Mouse (Mus musculus) neural tube, embryonic 12.5 days (tissue): Measurements from ENCODE around the gene Atad2b. TPM values are rescaled to one million over a fixed set of nuclear protein-coding genes. Genes with fewer than 3 reads are reported as not detected.
"Not testable (repeated sequence)": the region's sequence is repeated elsewhere in the genome, so short reads cannot be mapped to it uniquely, and the experiment has no call there.

ENCODE experiments used
- ATAC-seq: fragments of 200-750 bp; cut with Nextera tagmentation; 2 replicates; pipeline ENCODE4 v1.8.0; 2017; ENCODE audit warnings: low read depth, mild to moderate bottlenecking, moderate TSS enrichment, moderate library complexity; ENCODE audit not compliant: low FRiP score
- H3K27ac ChIP-seq: fragments of 300-500 bp; sonication (generic); 2 replicates; pipeline ENCODE4 v1.5.1; 2016
- H3K27me3 ChIP-seq: fragments of 300-500 bp; sonication (generic); replicated peaks from 2 replicates; pipeline ENCODE4 v1.6.1; 2016; ENCODE audit warnings: mild to moderate bottlenecking
- H3K36me3 ChIP-seq: fragments of 300-500 bp; sonication (generic); 2 replicates; pipeline ENCODE4 v1.6.1; 2016; ENCODE audit warnings: mild to moderate bottlenecking
- H3K4me1 ChIP-seq: fragments of 300-500 bp; sonication (generic); 2 replicates; pipeline ENCODE4 v1.6.1; 2016
- H3K4me2 ChIP-seq: fragments of 300-500 bp; sonication (generic); replicated peaks from 2 replicates; pipeline ENCODE4 v1.6.1; 2016; ENCODE audit warnings: mild to moderate bottlenecking
- H3K4me3 ChIP-seq: fragments of 300-500 bp; sonication (generic); 2 replicates; pipeline ENCODE4 v1.5.1; 2016
- H3K9ac ChIP-seq: fragments of 300-500 bp; sonication (generic); 2 replicates; pipeline ENCODE4 v1.6.1; 2016; ENCODE audit warnings: mild to moderate bottlenecking
- H3K9me3 ChIP-seq: fragments of 300-500 bp; sonication (generic); 2 replicates; pipeline ENCODE4 v1.6.1; 2016; ENCODE audit warnings: mild to moderate bottlenecking
- WGBS: fragments of 180-500 bp; shearing (Covaris S2); methylation state at CpG from one replicate; pipeline ENCODE4 v1.1.7; 2016; 5-methylcytosine and 5-hydroxymethylcytosine counted together
- polyA plus RNA-seq: library from polyadenylated mRNA; unstranded; fragments of >200 nt; fragmentation: Nextera tagmentation; extraction: Ambion mirVana; gene quantifications from 2 replicates; pipeline ENCODE4 v1.2.1, GENCODE M21; 2016

The Atad2b gene
- polyA plus RNA-seq, 1 experiment from 2014 or later = 23.6 TPM

GRCm38 (mm10) chr12:4917805-4918591 is 845 bp downstream of the Atad2b start:
- peak overlapping the region; percentile 97 for H3K27ac ChIP-seq
- no peaks in the 10 kb centered on the region for H3K9me3 ChIP-seq
- peak overlapping the region; percentile 70 for H3K4me2 ChIP-seq
- peak overlapping the region; percentile 99 for H3K9ac ChIP-seq
- H3K4me1 ChIP-seq = peaks cover 7% of the 10 kb centered on the region
- no peak; the same call in 1 of the 2 replicates for ATAC-seq
- no peaks in the 10 kb centered on the region for H3K27me3 ChIP-seq
- WGBS = under 1% methylated on average over 48 of the region's 48 CpGs
- peak overlapping the region; percentile 93 for H3K4me3 ChIP-seq
- no peaks in the 10 kb centered on the region for H3K36me3 ChIP-seq

GRCm38 (mm10) chr12:4928197-4928596 is 11.0 kb downstream of the Atad2b start:
- H3K36me3 ChIP-seq = no peaks in the 10 kb centered on the region
- no peaks in the 10 kb centered on the region for H3K27me3 ChIP-seq
- 98% methylated on average over 2 of the region's 2 CpGs for WGBS
- no peak overlapping the region for H3K27ac ChIP-seq
- no peak for ATAC-seq
- H3K4me1 ChIP-seq = no peaks in the 10 kb centered on the region
- H3K9ac ChIP-seq = no peak overlapping the region
- no peak overlapping the region for H3K4me2 ChIP-seq
- H3K9me3 ChIP-seq = no peaks in the 10 kb centered on the region
- H3K4me3 ChIP-seq = no peak overlapping the region

GRCm38 (mm10) chr12:4930820-4931548 is 13.8 kb downstream of the Atad2b start:
- no peaks in the 10 kb centered on the region for H3K36me3 ChIP-seq
- H3K4me1 ChIP-seq = no peaks in the 10 kb centered on the region
- H3K4me3 ChIP-seq = no peak overlapping the region
- ATAC-seq = no peak
- H3K4me2 ChIP-seq = no peak overlapping the region
- H3K9me3 ChIP-seq = no peaks in the 10 kb centered on the region
- 96% methylated on average over 3 of the region's 3 CpGs for WGBS
- no peak overlapping the region for H3K27ac ChIP-seq
- no peak overlapping the region for H3K9ac ChIP-seq
- no peaks in the 10 kb centered on the region for H3K27me3 ChIP-seq

GRCm38 (mm10) chr12:4952272-4952671 is 35.1 kb downstream of the Atad2b start:
- no peak overlapping the region for H3K9ac ChIP-seq
- H3K4me1 ChIP-seq = no peaks in the 10 kb centered on the region
- H3K36me3 ChIP-seq = peaks cover 58% of the 10 kb centered on the region
- H3K9me3 ChIP-seq = no peaks in the 10 kb centered on the region
- ATAC-seq = no peak
- no peak overlapping the region for H3K27ac ChIP-seq
- H3K4me2 ChIP-seq = no peak overlapping the region
- WGBS = 97% methylated on average over 1 of the region's 1 CpGs
- H3K4me3 ChIP-seq = no peak overlapping the region
- H3K27me3 ChIP-seq = no peaks in the 10 kb centered on the region

- Histone ChIP-seq H3K9me3 (no peaks in the 10 kb centered on the region), H3K27me3 (no peaks in the 10 kb centered on the region), H3K4me1 (no peaks in the 10 kb centered on the region), H3K9ac (no peak overlapping the region), H3K4me2 (no peak overlapping the region), H3K27ac (no peak overlapping the region), H3K4me3 (no peak overlapping the region), H3K36me3 (peaks cover 51% of the 10 kb centered on the region)
- WGBS = 89% methylated on average over 4 of the region's 4 CpGs
- ATAC-seq = no peak
These were observed 36.0 kb downstream of the Atad2b start for GRCm38 (mm10) chr12:4953156-4953555.

- Histone ChIP-seq H3K4me1 (no peaks in the 10 kb centered on the region), H3K4me2 (no peak overlapping the region), H3K4me3 (no peak overlapping the region), H3K27me3 (no peaks in the 10 kb centered on the region), H3K9ac (no peak overlapping the region), H3K36me3 (peaks cover 42% of the 10 kb centered on the region), H3K27ac (no peak overlapping the region), H3K9me3 (no peaks in the 10 kb centered on the region)
- no peak for ATAC-seq
- WGBS = 56% methylated on average over 1 of the region's 1 CpGs
These were observed 55.8 kb downstream of the Atad2b start for GRCm38 (mm10) chr12:4972939-4973338.

GRCm38 (mm10) chr12:4978324-4978723 is 61.2 kb downstream of the Atad2b start:
- ATAC-seq = no peak
- Histone ChIP-seq H3K4me1 (no peaks in the 10 kb centered on the region), H3K36me3 (peaks cover 45% of the 10 kb centered on the region), H3K4me3 (no peak overlapping the region), H3K4me2 (no peak overlapping the region), H3K27ac (no peak overlapping the region), H3K27me3 (no peaks in the 10 kb centered on the region), H3K9me3 (no peaks in the 10 kb centered on the region), H3K9ac (no peak overlapping the region)
- 91% methylated on average over 6 of the region's 6 CpGs for WGBS

GRCm38 (mm10) chr12:4996981-4997380 is 79.8 kb downstream of the Atad2b start:
- Histone ChIP-seq H3K36me3 (no peaks in the 10 kb centered on the region), H3K4me3 (no peak overlapping the region), H3K9me3 (no peaks in the 10 kb centered on the region), H3K27ac (no peak overlapping the region), H3K4me2 (no peak overlapping the region), H3K9ac (no peak overlapping the region), H3K27me3 (no peaks in the 10 kb centered on the region), H3K4me1 (no peaks in the 10 kb centered on the region)
- no peak for ATAC-seq

- Histone ChIP-seq H3K9ac (no peak overlapping the region), H3K27me3 (no peaks in the 10 kb centered on the region), H3K27ac (no peak overlapping the region), H3K36me3 (peaks cover 15% of the 10 kb centered on the region; the same call in 1 of the 2 replicates), H3K9me3 (no peaks in the 10 kb centered on the region), H3K4me2 (no peak overlapping the region), H3K4me3 (no peak overlapping the region), H3K4me1 (no peaks in the 10 kb centered on the region)
- 83% methylated on average over 3 of the region's 3 CpGs for WGBS
- no peak for ATAC-seq
These were observed 88.2 kb downstream of the Atad2b start for GRCm38 (mm10) chr12:5005338-5005737.

- H3K27me3 ChIP-seq, H3K9ac ChIP-seq, ATAC-seq, H3K4me2 ChIP-seq, H3K4me3 ChIP-seq, H3K9me3 ChIP-seq, H3K27ac ChIP-seq, H3K4me1 ChIP-seq: not testable (repeated sequence)
- H3K36me3 ChIP-seq = peaks cover 17% of the 10 kb centered on the region; the same call in 1 of the 2 replicates
- WGBS = 62% methylated on average over 3 of the region's 3 CpGs
These were observed 88.6 kb downstream of the Atad2b start for GRCm38 (mm10) chr12:5005776-5006175.

GRCm38 (mm10) chr12:5008638-5009037 is 91.5 kb downstream of the Atad2b start:
- H3K27ac ChIP-seq, H3K4me2 ChIP-seq, H3K4me3 ChIP-seq, ATAC-seq, H3K9me3 ChIP-seq, H3K9ac ChIP-seq, H3K27me3 ChIP-seq, H3K4me1 ChIP-seq: not testable (repeated sequence)
- 65% methylated on average over 2 of the region's 2 CpGs for WGBS
- peaks cover 20% of the 10 kb centered on the region for H3K36me3 ChIP-seq

- no peak overlapping the region for H3K27ac ChIP-seq
- H3K4me2 ChIP-seq = no peak overlapping the region
- no peaks in the 10 kb centered on the region for H3K9me3 ChIP-seq
- ATAC-seq = no peak
- peaks cover 15% of the 10 kb centered on the region for H3K36me3 ChIP-seq
- no peak overlapping the region for H3K9ac ChIP-seq
- no peaks in the 10 kb centered on the region for H3K27me3 ChIP-seq
- no peaks in the 10 kb centered on the region for H3K4me1 ChIP-seq
- H3K4me3 ChIP-seq = no peak overlapping the region
- WGBS = 94% methylated on average over 10 of the region's 10 CpGs
These were observed 108.2 kb downstream of the Atad2b start for GRCm38 (mm10) chr12:5025226-5025861.
